Mouse (Mus musculus) erythroid progenitor cell, adult 5-6 weeks (primary cell): ENCODE measurements around the gene Olfr1199. TPM values are rescaled to one million over a fixed set of nuclear protein-coding genes. Genes with fewer than 3 reads are reported as not detected.

Experiments used
- ATAC-seq: replicated peaks from 2 replicates; pipeline ENCODE4 v1.8.0; 2016; ENCODE audit warnings: moderate number of reproducible peaks, mild to moderate bottlenecking, moderate TSS enrichment, inconsistent platforms; ENCODE audit not compliant: poor library complexity, low FRiP score, severe bottlenecking
- total RNA-seq, 2 experiments: library from RNA; stranded (forward) in 1 of 2; stranded (reverse) in 1 of 2; fragments of 150-400 nt in 1 of 2; fragments of 186-747, 209-891 nt in 1 of 2; gene quantifications; 2 replicates each; pipeline versions ENCODE4 v1.2.3 to v1.2.4; 2015 to 2017; ENCODE audit warnings: low replicate concordance in 2 of 2

Olfr1199 gene
- total RNA-seq (2015; ENCODE audit: low replicate concordance) (not detected in 2 replicates), total RNA-seq (2017; ENCODE audit: low replicate concordance) (not detected in 2 replicates)

GRCm38 (mm10) chr2:88760369-88760768 is at the start of gene Olfr1199:
Gene Olfr1199, minus strand, starts transcription at chr2:88760469.
- no peak for ATAC-seq

GRCm38 (mm10) chr2:88792736-88793135 is 32.5 kb upstream of the Olfr1199 start, which contains the start of gene Olfr1201:
Gene Olfr1201, plus strand, starts transcription at chr2:88793036.
- ATAC-seq, result no peak

GRCm38 (mm10) chr2:88770388-88770787 is 10.1 kb upstream of the Olfr1199 start, which contains the start of gene Olfr1200:
Gene Olfr1200, minus strand, starts transcription at chr2:88770488.
- ATAC-seq, result no peak

DNA sequence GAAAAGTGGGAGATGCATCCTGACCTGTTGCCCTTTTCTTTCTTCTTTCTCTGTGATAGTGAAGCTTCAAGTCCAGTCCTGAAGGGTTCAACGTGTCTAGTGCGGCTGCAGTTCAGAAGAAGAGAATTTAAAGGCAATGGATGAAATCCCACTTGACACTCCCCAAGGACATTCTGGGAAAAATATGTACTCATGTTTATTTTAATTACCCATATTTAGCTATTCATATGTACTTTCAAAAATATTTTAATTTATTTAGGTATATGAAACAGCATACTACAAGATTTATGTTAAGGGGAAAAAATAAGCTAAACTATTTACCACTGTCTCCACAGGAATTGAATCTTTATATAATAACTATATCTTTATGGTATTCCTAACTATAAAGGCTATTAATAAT is 9.0 kb downstream of the Olfr1199 start, which contains the start of gene Olfr1198:
Gene Olfr1198, minus strand, starts transcription at position 101 of the 400 bp plus-strand sequence.
- ATAC-seq, result no peak

DNA sequence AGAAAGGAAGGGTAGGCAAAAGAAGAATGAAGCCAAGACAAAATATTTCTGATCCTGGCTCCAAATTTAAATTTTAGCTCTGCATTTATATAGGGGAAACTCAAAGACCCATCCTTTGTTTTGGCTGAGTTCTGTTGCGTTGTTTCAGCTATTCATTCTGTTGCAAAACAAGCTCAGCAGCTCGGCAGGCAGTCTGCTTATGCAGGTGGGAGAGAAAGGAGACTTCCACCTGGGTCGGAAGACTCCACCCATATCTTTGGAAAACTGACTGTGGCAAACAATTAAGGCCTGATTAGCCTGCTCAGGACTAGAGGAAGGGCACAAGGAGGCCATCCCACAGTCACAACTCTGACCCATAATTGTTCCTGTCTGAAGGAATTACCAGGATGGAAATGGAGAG is 16.9 kb downstream of the Olfr1199 start:
- ATAC-seq, result no peak

GRCm38 (mm10) chr2:88732266-88732665 is 28.0 kb downstream of the Olfr1199 start, which contains the start of gene Olfr1197:
Gene Olfr1197, minus strand, starts transcription at chr2:88732366.
- ATAC-seq, result no peak

- ATAC-seq, result no peak
Measured at GRCm38 (mm10) chr2:88704497-88704896, 55.8 kb downstream of the Olfr1199 start, which contains the start of gene Olfr1196. Gene Olfr1196, minus strand, starts transcription at chr2:88704597.

Other genes starting within 250 kb of the Olfr1199 start
- not detected in 2 replicates for gene Olfr1186, start 241.9 kb downstream of the Olfr1199 start, total RNA-seq (2015; ENCODE audit: low replicate concordance)
- gene Olfr1186, start 241.9 kb downstream of the Olfr1199 start, total RNA-seq (2017; ENCODE audit: low replicate concordance), result not detected in 2 replicates
- not detected in 2 replicates for gene Olfr1188, start 203.5 kb downstream of the Olfr1199 start, total RNA-seq (2015; ENCODE audit: low replicate concordance)
- gene Olfr1188, start 203.5 kb downstream of the Olfr1199 start, total RNA-seq (2017; ENCODE audit: low replicate concordance), result not detected in 2 replicates
- not detected in 2 replicates for gene Olfr1189, start 174.0 kb downstream of the Olfr1199 start, total RNA-seq (2015; ENCODE audit: low replicate concordance)
- gene Olfr1189, start 174.0 kb downstream of the Olfr1199 start, total RNA-seq (2017; ENCODE audit: low replicate concordance), result not detected in 2 replicates
- gene Olfr1191-ps1, start 119.9 kb downstream of the Olfr1199 start, total RNA-seq (2015; ENCODE audit: low replicate concordance), result not detected in 2 replicates
- not detected in 2 replicates for gene Olfr1191-ps1, start 119.9 kb downstream of the Olfr1199 start, total RNA-seq (2017; ENCODE audit: low replicate concordance)
- gene Olfr1192-ps1, start 112.0 kb downstream of the Olfr1199 start, total RNA-seq (2015; ENCODE audit: low replicate concordance), result not detected in 2 replicates
- gene Olfr1192-ps1, start 112.0 kb downstream of the Olfr1199 start, total RNA-seq (2017; ENCODE audit: low replicate concordance), result not detected in 2 replicates
- not detected in 2 replicates for gene Olfr1193, start 84.8 kb downstream of the Olfr1199 start, total RNA-seq (2015; ENCODE audit: low replicate concordance)
- gene Olfr1193, start 84.8 kb downstream of the Olfr1199 start, total RNA-seq (2017; ENCODE audit: low replicate concordance), result not detected in 2 replicates
- gene Olfr1195, start 71.3 kb downstream of the Olfr1199 start, total RNA-seq (2015; ENCODE audit: low replicate concordance), result not detected in 2 replicates
- not detected in 2 replicates for gene Olfr1195, start 71.3 kb downstream of the Olfr1199 start, total RNA-seq (2017; ENCODE audit: low replicate concordance)
- gene Olfr1196, start 55.9 kb downstream of the Olfr1199 start, total RNA-seq (2015; ENCODE audit: low replicate concordance), result not detected in 2 replicates
- not detected in 2 replicates for gene Olfr1196, start 55.9 kb downstream of the Olfr1199 start, total RNA-seq (2017; ENCODE audit: low replicate concordance)
- gene Olfr1197, start 28.1 kb downstream of the Olfr1199 start, total RNA-seq (2015; ENCODE audit: low replicate concordance), result not detected in 2 replicates
- not detected in 2 replicates for gene Olfr1197, start 28.1 kb downstream of the Olfr1199 start, total RNA-seq (2017; ENCODE audit: low replicate concordance)
- gene Olfr1198, start 9.1 kb downstream of the Olfr1199 start, total RNA-seq (2015; ENCODE audit: low replicate concordance), result not detected in 2 replicates
- not detected in 2 replicates for gene Olfr1198, start 9.1 kb downstream of the Olfr1199 start, total RNA-seq (2017; ENCODE audit: low replicate concordance)
- not detected in 2 replicates for gene Olfr1200, start 10.0 kb upstream of the Olfr1199 start, total RNA-seq (2015; ENCODE audit: low replicate concordance)
- not detected in 2 replicates for gene Olfr1200, start 10.0 kb upstream of the Olfr1199 start, total RNA-seq (2017; ENCODE audit: low replicate concordance)
- gene Olfr1201, start 32.6 kb upstream of the Olfr1199 start, total RNA-seq (2015; ENCODE audit: low replicate concordance), result not detected in 2 replicates
- gene Olfr1201, start 32.6 kb upstream of the Olfr1199 start, total RNA-seq (2017; ENCODE audit: low replicate concordance), result not detected in 2 replicates
- not detected in 2 replicates for gene Olfr1202, start 54.0 kb upstream of the Olfr1199 start, total RNA-seq (2015; ENCODE audit: low replicate concordance)
- gene Olfr1202, start 54.0 kb upstream of the Olfr1199 start, total RNA-seq (2017; ENCODE audit: low replicate concordance), result not detected in 2 replicates
- gene Olfr1205, start 69.3 kb upstream of the Olfr1199 start, total RNA-seq (2015; ENCODE audit: low replicate concordance), result not detected in 2 replicates
- gene Olfr1205, start 69.3 kb upstream of the Olfr1199 start, total RNA-seq (2017; ENCODE audit: low replicate concordance), result not detected in 2 replicates
- gene Olfr1204, start 88.8 kb upstream of the Olfr1199 start, total RNA-seq (2015; ENCODE audit: low replicate concordance), result not detected in 2 replicates
- not detected in 2 replicates for gene Olfr1204, start 88.8 kb upstream of the Olfr1199 start, total RNA-seq (2017; ENCODE audit: low replicate concordance)
- gene Olfr1206, start 102.8 kb upstream of the Olfr1199 start, total RNA-seq (2015; ENCODE audit: low replicate concordance), result not detected in 2 replicates
- gene Olfr1206, start 102.8 kb upstream of the Olfr1199 start, total RNA-seq (2017; ENCODE audit: low replicate concordance), result not detected in 2 replicates
- gene Olfr1208, start 141.8 kb upstream of the Olfr1199 start, total RNA-seq (2015; ENCODE audit: low replicate concordance), result not detected in 2 replicates
- not detected in 2 replicates for gene Olfr1208, start 141.8 kb upstream of the Olfr1199 start, total RNA-seq (2017; ENCODE audit: low replicate concordance)
- not detected in 2 replicates for gene Olfr1209, start 154.7 kb upstream of the Olfr1199 start, total RNA-seq (2015; ENCODE audit: low replicate concordance)
- gene Olfr1209, start 154.7 kb upstream of the Olfr1199 start, total RNA-seq (2017; ENCODE audit: low replicate concordance), result not detected in 2 replicates
- gene Olfr1211, start 177.6 kb upstream of the Olfr1199 start, total RNA-seq (2015; ENCODE audit: low replicate concordance), result not detected in 2 replicates
- not detected in 2 replicates for gene Olfr1211, start 177.6 kb upstream of the Olfr1199 start, total RNA-seq (2017; ENCODE audit: low replicate concordance)
- not detected in 2 replicates for gene Olfr1212, start 193.5 kb upstream of the Olfr1199 start, total RNA-seq (2015; ENCODE audit: low replicate concordance)
- gene Olfr1212, start 193.5 kb upstream of the Olfr1199 start, total RNA-seq (2017; ENCODE audit: low replicate concordance), result not detected in 2 replicates
- not detected in 2 replicates for gene Gm13762, start 219.8 kb upstream of the Olfr1199 start, total RNA-seq (2015; ENCODE audit: low replicate concordance)
- not detected in 2 replicates for gene Gm13762, start 219.8 kb upstream of the Olfr1199 start, total RNA-seq (2017; ENCODE audit: low replicate concordance)
- gene Olfr1214, start 232.2 kb upstream of the Olfr1199 start, total RNA-seq (2015; ENCODE audit: low replicate concordance), result not detected in 2 replicates
- gene Olfr1214, start 232.2 kb upstream of the Olfr1199 start, total RNA-seq (2017; ENCODE audit: low replicate concordance), result not detected in 2 replicates
- gene Olfr1215, start 246.5 kb upstream of the Olfr1199 start, total RNA-seq (2015; ENCODE audit: low replicate concordance), result not detected in 2 replicates
- gene Olfr1215, start 246.5 kb upstream of the Olfr1199 start, total RNA-seq (2017; ENCODE audit: low replicate concordance), result not detected in 2 replicates